Mouse (Mus musculus) kidney, postnatal 10 days (tissue): ENCODE data around the gene Acads.
"Not testable (repeated sequence)": the region's sequence is repeated elsewhere in the genome, so short reads cannot be mapped to it uniquely, and the experiment has no call there.

ENCODE experiments used
- DNase-seq: peaks from one replicate; pipeline ENCODE4 v3.0.0; 2021; ENCODE audit warnings: mixed read lengths

Gene Acads

DNA sequence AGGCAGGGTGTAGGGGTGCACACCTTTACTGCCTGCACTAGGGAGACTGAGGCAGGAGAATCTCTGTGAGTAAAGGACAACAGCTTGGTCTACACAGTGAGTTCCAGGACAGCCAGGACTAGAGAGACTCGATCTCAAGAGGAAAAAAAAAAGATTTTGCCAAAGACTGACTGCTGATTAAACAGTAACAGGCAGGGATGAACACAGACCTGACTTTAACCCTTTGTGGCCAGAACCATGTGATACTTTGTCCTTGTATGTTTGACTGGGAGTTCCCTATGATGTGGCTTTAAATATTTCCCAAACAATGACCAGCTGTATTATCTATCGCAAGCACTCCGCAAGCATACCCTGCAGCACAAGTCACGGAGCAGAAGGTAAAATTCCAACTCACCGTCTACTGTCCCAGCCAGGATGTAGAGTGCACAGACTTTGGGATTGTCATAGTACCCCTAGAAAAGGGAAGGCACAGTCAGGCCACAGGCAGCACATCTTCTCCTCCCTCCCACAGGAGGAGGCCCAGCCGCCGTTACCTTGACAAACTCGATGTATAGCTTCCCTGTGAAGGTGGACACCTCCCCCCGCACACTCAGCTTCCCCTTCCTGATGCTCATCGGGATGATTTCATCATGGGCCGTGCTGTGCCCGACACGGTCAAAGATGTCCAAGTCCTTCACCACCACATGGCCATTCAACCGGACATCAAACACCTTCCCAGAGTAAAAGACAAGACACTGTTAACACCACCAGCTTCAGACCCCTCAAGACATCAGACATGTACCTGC is 30.7 kb upstream of the Acads start:
- DNase-seq, result peak; percentile 4

DNA sequence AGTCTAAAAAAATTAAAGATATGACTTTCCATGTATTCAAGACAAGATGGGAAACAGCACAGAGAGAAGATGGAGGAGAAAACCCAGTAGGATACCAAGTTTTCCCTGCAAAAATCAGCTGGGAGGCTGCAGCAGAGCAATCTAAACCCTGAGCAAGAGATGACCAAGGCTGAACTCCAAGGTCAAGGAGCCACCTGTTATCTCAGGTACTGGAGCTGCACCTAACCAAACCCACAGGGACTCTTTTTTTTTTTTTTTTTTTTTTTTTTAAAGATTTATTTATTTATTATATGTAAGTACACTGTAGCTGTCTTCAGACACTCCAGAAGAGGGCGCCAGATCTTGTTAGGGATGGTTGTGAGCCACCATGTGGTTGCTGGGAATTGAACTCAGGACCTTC is 29.7 kb upstream of the Acads start:
- DNase-seq, result not testable (repeated sequence)

GRCm38 (mm10) chr5:115148378-115148777 is 29.2 kb upstream of the Acads start:
- DNase-seq, result peak; percentile 4

GRCm38 (mm10) chr5:115147388-115147787 is 28.2 kb upstream of the Acads start:
- peak; percentile 32 for DNase-seq

DNA sequence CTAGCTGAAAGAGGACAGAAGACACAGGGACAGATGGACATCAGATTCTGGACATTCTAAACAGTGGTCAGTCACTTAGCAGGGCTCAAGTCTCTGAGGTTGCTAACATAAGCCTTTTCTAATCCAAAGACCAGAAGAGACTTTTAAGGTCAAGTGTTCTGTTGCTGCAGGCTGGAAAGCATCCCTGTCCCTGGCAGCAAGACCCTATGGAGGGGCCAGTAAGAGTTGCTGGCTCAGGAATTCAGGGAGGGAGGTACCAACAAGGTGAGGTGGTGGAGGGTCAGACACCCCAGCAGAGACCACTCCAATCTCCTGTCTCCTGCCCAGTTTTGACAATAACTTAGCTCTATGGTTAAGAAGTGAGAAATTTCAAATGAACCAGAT is 27.6 kb upstream of the Acads start:
- DNase-seq, result peak; percentile 3

GRCm38 (mm10) chr5:115145976-115146746 is 27.0 kb upstream of the Acads start:
- DNase-seq, result peak; percentile 6

DNA sequence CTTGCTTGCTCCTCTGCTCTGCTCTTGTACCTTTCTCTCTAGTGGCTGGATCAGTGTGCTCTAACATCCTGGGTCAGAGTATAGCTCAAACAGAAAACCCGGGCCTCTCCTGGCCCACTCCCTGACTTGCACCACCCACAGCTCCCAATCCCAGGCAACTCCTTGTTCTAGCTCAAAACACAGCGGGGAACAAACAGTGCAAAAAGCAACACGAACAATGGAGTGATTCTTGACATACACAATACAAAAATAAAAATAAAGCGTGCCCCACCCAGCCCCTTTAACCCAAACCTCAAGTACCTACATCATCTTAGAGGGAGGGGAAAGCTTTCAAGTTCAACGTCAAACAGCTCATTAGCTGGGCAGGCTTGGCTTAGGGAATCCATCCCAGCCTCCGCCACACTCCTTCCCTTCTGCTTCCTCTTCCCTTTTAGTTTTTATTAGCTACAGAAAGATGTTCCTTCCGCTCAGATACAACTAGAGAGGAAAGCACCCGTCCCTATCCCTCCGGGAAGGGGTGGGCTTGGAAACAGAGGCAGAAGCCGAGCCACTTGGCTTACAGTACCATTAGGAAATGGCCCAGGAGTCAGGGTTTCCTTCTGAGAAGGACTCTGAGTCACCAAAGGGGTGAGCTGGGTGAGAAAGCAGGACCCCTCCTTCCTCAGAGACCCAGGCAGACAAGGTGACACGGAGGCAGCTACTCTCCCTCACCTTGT is 26.3 kb upstream of the Acads start:
- peak; percentile 13 for DNase-seq

- DNase-seq, result no peak
Measured at GRCm38 (mm10) chr5:115144471-115144870, 25.3 kb upstream of the Acads start.

DNA sequence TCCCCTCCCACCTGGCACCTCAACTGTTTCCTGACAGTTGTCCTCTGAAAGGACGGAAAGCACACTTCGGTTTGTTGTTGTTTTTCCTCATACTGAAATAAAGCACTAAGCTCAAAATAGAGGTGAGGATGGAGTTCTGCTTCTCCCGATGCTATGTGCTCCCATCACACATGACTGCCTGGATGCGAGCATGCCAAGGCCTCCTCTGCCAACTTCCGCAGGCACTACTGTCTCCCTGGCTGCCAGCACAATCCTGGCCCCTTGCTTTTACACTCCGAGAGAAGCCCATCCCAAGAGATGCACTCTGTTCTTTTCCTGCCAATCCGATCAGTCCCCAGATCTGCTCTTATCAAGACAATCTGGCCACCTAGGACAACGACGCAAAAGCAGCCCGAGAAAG is 24.4 kb upstream of the Acads start:
- DNase-seq, result no peak

- DNase-seq, result no peak
Measured at GRCm38 (mm10) chr5:115142166-115142697, 23.1 kb upstream of the Acads start.

GRCm38 (mm10) chr5:115140726-115141125 is 21.6 kb upstream of the Acads start:
- no peak for DNase-seq

DNA sequence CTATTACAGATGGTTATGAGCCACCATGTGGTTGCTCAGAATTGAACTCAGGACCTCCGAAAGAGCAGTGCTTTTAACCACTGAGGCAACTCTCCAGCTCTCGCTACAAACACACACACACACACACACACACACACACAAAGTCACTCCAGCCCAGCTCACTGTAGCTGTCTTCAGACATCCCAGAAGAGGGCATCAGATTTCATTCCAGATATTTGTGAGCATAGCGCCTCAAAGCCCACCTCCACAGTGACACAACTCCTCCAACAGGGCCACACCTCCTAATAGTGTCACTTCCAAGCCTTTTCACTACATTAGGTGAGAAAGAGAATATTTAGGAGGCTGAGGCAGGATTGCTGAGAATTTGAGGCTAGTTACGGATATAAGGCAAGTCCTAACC is 20.0 kb upstream of the Acads start:
- no peak for DNase-seq

DNA sequence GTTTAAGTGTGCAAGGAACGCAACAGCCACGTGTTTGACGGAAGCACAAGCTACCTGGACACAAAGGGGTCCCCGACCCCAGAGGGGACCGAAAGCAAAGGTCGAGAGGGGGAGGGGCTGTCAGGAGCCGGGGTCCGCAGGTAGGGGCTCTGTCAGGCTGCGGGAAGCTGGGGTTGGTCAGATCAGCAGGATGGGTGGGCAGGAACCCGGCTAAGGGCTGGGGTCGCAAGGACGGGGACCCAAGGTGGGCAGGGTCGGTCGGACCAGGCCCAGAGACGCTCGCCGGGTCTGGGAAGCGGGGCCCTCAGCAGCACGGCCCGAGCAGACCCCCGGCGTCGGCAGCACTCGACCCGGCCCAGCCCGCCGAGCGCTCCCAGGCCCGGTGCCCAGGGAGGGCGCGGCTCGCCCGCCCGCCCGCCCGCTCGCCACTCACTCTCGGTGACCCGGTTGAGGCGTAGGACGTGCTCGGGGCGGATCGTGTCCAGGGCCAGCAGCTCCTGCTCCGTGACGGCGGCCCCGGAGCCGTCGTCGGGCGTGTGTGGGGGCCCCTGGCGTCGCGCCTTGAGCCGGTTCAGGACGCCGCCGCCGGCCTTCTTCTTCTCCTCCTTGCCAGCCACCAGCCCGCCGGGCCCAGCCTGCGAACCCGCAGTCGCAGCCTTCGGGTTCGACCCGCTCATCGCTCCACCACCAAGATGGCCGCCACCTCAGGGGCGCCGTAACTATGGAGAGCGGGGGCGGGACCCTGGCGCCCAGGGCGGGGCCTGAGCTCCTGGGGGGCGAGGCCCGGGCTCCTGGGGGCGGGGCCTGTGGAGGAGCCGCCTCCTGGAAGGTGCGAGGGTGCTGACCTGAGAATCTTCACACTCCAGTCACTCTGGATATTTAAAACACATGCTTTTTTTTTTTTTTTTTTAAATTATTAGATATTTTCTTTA is 15.4 kb upstream of the Acads start, which contains the start of gene Unc119b:
Gene Unc119b (minus strand): TSS at position 742 of the 932 bp plus-strand sequence.
- peak; percentile 94 for DNase-seq

DNA sequence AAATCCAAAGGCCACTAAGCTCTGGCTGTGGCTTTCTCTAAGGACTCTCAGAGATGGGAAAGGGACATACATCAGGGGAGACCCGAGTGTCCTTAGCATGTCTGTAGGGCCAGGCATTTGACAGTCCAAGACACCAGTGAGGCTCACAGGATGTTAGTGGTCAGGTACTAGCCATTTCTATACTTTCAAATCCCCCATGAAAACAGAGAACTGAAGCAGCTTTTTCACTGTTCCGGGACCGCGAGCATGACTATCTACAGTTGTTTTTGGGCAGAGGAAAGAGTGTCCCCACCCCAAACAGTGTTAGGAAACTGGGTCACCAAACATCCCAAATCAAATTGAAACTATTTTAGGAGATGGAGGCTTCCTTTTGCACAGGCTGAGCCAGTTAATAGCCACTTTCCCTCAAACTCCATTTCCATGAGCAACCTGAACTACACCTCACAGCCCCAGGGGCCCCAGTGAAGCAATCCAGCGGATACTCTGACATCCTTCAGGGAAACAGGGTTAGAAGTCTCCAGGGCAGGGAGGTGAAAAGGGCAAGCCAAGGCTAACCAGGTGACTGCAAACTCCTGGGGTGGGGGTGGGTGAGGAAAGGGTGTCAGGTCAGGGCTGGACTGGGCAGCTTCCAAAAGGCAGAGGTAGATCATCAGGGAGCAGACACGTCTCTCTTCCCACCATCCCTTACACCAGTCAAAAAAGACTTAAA is 14.4 kb upstream of the Acads start:
- no peak for DNase-seq

DNA sequence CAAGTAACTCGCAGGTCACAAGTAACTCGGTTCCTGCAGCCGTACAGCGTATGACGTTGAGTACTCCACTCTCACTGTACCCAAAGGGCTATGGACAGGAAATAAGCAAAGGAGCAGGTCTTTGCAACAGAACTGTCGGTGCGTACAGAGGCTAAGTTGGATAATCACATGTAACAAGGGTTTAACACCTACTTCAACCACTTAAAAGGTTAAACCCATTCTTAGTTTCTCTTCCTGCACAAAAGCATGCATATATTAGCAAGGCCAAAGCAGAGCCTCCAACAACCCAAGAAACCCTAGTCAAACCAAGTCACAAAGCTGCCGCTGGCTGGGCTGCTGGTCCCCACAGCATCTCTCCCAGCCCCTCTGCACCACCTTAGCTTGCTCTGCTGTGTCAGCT is 13.3 kb upstream of the Acads start:
- DNase-seq, result no peak

DNA sequence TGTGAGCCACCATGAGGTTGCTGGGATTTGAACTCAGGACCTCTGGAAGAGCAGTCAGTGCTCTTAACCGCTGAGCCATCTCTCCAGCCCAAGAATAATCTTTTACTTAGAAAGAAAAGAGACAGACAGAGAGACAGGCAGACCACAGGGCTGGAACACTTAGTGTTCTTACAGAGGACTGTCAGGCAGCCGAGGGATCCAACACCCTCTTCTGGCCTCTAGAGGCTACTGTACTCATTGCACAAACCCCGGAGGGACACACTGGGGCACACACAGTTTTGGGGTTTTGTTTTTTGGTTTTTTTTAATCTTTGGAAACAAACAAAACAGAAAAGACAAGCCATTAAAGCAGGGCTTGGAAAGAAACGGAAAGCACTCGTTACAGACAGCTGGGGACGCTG is 10.2 kb upstream of the Acads start:
- peak; percentile 5 for DNase-seq

DNA sequence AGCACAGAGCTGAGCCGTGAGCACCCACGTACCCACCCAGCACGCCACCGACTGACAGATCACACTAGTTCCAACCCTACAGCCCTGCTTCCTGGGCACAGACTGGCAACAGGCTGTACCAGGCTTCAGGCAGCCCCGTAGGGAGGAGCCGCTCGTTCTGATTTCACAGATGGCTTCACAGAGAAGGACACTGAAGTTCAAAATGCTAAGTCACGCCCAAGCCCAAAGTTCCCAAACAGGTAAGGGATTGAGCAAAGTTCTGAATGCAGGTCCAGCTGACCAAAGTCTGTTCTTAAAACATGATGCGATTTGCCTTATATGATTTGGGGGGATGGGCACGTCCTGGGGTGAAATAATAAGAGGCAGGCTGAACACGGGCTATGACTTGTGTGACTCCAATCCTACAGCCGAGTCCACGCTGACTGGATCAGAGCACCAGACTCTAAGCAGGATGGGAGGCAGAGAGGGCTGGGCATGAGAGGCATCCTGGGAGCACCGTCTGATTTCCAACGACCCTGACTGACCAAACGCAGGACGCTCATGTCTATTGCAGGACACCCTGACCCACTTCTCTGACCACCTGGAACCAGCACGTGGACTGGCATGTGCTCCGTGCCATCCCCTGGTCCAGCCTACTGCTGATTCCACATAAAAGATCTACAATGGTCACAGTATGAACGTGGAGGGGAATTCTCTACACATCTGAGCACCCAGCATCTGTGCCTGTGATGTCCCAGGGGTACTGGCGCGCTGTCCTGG is 8.5 kb upstream of the Acads start:
- DNase-seq, result peak; percentile 21

GRCm38 (mm10) chr5:115126578-115127312 is 7.6 kb upstream of the Acads start:
- DNase-seq, result no peak

GRCm38 (mm10) chr5:115125211-115125871 is 6.2 kb upstream of the Acads start:
- DNase-seq, result peak; percentile 92
